Mouse (Mus musculus) mouse embryonic stem cell (cell line): ENCODE measurements around the gene Cpt1b.

Source experiments
- in situ Hi-C, 2 experiments: fragments of 300-500 bp; cut with MboI; formaldehyde crosslinking; loops; 1 replicate in 1 of 2; 3 replicates in 1 of 2; pipeline ENCODE4 v1.14.3; 2019 to 2020; ENCODE audit warnings: low sequenced_read_pairs in 2 of 2, low pct_unique_long_range_greater_than_20kb in 1 of 2, mixed read lengths in 1 of 2; ENCODE audit not compliant: unreplicated experiment in 1 of 2

The Cpt1b gene

DNA sequence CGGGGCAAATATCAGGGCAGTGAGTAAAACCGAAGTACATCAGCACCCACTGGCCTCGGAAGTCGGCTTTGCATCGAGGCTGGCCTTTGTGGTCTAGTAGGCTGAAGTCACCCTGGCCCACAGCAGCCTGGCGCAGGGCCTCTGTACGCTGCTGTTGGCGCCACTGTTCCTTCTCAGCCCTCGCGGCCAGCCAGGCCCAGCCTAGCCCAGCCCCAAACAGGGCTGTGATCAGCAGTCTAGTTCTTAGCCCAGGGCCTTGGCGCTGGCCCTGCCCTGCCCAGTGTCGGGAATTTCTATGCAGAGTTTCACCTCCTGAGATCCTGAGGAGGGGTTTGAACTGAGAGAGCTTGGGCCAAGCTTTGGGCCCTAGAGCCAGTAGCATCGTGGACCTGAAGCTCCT is 53.6 kb downstream of the Cpt1b start:
- in situ Hi-C loops = no loop called here
